Mouse (Mus musculus) CD4-positive naive resting alpha-beta T cell, adult 57 days (primary cell): ENCODE results near the gene Mageb1. TPM values are rescaled to one million over a fixed set of nuclear protein-coding genes. Genes with fewer than 3 reads are reported as not detected.

Experiments used
- total RNA-seq: library from RNA; stranded (reverse); gene quantifications from one replicate; pipeline ENCODE4 v1.2.4, GENCODE M21; 2023

Mageb1 gene
- total RNA-seq, result not detected

GRCm38 (mm10) chrX:92016233-92016632 lies at the start of gene Mageb1:
Mageb1 (minus strand) TSS chrX:92016333.

Other genes with a start within 250 kb of the Mageb1 start
- gene Mageb5, start 233.3 kb downstream of the Mageb1 start, total RNA-seq, result not detected